Mouse (Mus musculus): ENCODE results near the gene Btbd7. TPM values are rescaled to one million over a fixed set of nuclear protein-coding genes. Genes with fewer than 3 reads are reported as not detected.
A peak's percentile ranks its signal among the peaks of the same experiment; 100 is the strongest.

The Btbd7 gene
- polyA plus RNA-seq (2012; fragmentation: generic; extraction: Trizol): 7.3 TPM
- long read RNA-seq, experiment 1, partial matches to known transcripts: 0 of 4 reads
- long read RNA-seq, experiment 1, other reads (novel, unspliced or antisense): 3 of 4 reads
- long read RNA-seq, experiment 2, partial matches to known transcripts: 8 of 8 reads
- long read RNA-seq, experiment 2, other reads (novel, unspliced or antisense): 0 of 8 reads

DNA sequence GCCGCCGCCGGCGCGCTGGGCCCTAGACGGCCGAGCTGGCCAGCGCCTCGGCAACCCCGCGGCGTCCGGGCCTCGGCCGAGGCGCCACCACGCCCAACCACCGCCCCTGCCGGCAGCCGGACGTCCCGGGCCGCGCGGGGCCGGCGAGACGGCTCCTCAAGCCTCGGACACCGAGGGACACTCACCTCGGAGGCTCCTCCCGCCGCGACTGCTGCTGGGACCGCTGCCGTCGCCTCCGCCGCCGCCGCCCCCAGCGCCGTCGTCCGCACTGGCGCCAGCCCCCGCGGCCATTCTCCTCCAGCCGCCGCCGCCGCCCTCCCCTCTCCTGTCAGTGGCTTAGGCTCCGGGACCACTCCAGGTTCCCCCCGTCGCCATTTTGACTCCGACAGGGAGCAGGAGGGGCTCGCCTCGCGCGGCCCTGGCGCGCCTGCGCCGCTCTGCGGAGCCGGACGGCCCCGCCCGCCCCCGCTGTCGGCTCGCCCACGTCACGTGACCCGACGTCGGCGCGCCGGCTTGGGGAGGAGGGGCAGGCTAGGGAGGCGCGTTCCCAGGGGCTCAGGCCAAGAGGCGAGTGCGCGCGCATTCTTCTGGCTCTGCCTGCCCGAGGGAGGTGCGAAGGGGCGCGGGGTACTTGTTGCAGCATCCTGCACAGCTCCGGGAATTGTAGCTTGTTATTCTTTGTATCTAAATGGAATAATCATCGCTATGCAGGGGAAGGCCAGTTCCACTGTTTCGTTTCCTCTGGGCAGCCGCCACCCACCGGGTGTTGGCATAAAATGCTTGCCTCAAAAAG is at the start of gene Btbd7:
TSS of gene Btbd7 (minus strand) at position 441 of the 793 bp plus-strand sequence.
- Histone ChIP-seq H3K4me3 (ENCODE audit: insufficient read depth, poor library complexity, severe bottlenecking) (peak within 1 kb of the TSS; percentile 79), H3K36me3 (ENCODE audit: control insufficient read depth, insufficient read depth) (no peaks in the 10 kb centered on the region), H3K27me3 (ENCODE audit: control insufficient read depth, insufficient read depth, insufficient read length) (no peaks in the 10 kb centered on the region), H3K79me2 (ENCODE audit: control insufficient read depth, insufficient read depth) (peaks cover 50% of the 10 kb centered on the region), H3K79me3 (ENCODE audit: low read depth) (peaks cover 43% of the 10 kb centered on the region), H3ac (ENCODE audit: control insufficient read depth, insufficient read length, low read depth) (peak within 1 kb of the TSS; percentile 86)
- TF ChIP-seq USF1 (IDR thresholded peaks at IDR 0.05; ENCODE audit: low read depth): peak; percentile 80
- TF ChIP-seq CEBPB (IDR thresholded peaks at IDR 0.05; ENCODE audit: low read depth): no peak
- peak; percentile 64 for TF ChIP-seq MAX (IDR thresholded peaks at IDR 0.05)
- TF ChIP-seq CTCF (IDR thresholded peaks at IDR 0.05; ENCODE audit: control insufficient read depth, insufficient read depth, insufficient read length): no peak
- no peak for TF ChIP-seq MYOG (IDR thresholded peaks at IDR 0.05; ENCODE audit: control insufficient read depth, extremely low read depth, insufficient read length)

DNA sequence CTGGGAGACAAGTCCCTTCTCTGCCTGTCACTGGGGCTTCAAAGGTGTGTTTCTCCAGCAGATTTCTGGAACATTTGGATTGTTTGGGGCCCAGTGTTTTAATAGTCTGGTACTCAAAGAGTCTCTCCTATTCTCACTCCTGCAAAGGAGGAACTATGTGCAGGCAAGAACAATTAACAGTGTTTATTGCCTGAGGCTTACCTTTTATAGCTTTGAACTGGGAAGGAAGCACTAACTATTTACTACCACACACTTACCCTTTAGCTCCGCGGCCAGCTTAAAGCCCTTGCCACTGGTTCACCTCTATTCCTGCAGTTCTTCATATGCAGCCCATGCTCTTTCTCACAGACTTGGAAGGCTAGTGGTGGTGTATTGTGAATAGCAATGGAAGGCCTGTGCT is 37.8 kb upstream of the Btbd7 start:
- Histone ChIP-seq H3K79me3 (ENCODE audit: low read depth) (no peaks in the 10 kb centered on the region), H3K27me3 (ENCODE audit: control insufficient read depth, insufficient read depth, insufficient read length) (no peaks in the 10 kb centered on the region), H3K79me2 (ENCODE audit: control insufficient read depth, insufficient read depth) (no peaks in the 10 kb centered on the region), H3K4me3 (ENCODE audit: insufficient read depth, poor library complexity, severe bottlenecking) (no peak overlapping the region), H3K36me3 (ENCODE audit: control insufficient read depth, insufficient read depth) (no peaks in the 10 kb centered on the region), H3ac (ENCODE audit: control insufficient read depth, insufficient read length, low read depth) (no peak overlapping the region)
- no peak for TF ChIP-seq USF1 (IDR thresholded peaks at IDR 0.05; ENCODE audit: low read depth)
- TF ChIP-seq MYOD1 (IDR thresholded peaks at IDR 0.05; ENCODE audit: control insufficient read depth, insufficient read length, low read depth): no peak
- no peak for TF ChIP-seq MYOG (IDR thresholded peaks at IDR 0.05; ENCODE audit: control insufficient read depth, extremely low read depth, insufficient read length)
- TF ChIP-seq CEBPB (IDR thresholded peaks at IDR 0.05; ENCODE audit: low read depth): no peak
- TF ChIP-seq FOSL1 (IDR thresholded peaks at IDR 0.05; ENCODE audit: insufficient read depth, low read length, poor library complexity, severe bottlenecking): no peak
- TF ChIP-seq MAX (IDR thresholded peaks at IDR 0.05): no peak
- TF ChIP-seq CTCF (IDR thresholded peaks at IDR 0.05; ENCODE audit: control insufficient read depth, insufficient read depth, insufficient read length): no peak

- TF ChIP-seq USF1 (IDR thresholded peaks at IDR 0.05; ENCODE audit: low read depth) (no peak), FOSL1 (IDR thresholded peaks at IDR 0.05; ENCODE audit: insufficient read depth, low read length, poor library complexity, severe bottlenecking) (no peak), MYOG (IDR thresholded peaks at IDR 0.05; ENCODE audit: control insufficient read depth, extremely low read depth, insufficient read length) (no peak), MAX (IDR thresholded peaks at IDR 0.05) (no peak), MYOD1 (IDR thresholded peaks at IDR 0.05; ENCODE audit: control insufficient read depth, insufficient read length, low read depth) (no peak), CTCF (IDR thresholded peaks at IDR 0.05; ENCODE audit: control insufficient read depth, insufficient read depth, insufficient read length) (no peak), CEBPB (IDR thresholded peaks at IDR 0.05; ENCODE audit: low read depth) (no peak)
- Histone ChIP-seq H3K4me3 (ENCODE audit: insufficient read depth, poor library complexity, severe bottlenecking) (no peak overlapping the region), H3K27me3 (ENCODE audit: control insufficient read depth, insufficient read depth, insufficient read length) (peaks cover 6% of the 10 kb centered on the region)
Observed at GRCm38 (mm10) chr12:102908191-102908590, 29.9 kb upstream of the Btbd7 start.

GRCm38 (mm10) chr12:102899091-102899490 is 20.8 kb upstream of the Btbd7 start, which contains the start of gene Cox8c:
Cox8c (plus strand) TSS chr12:102899316.
- Histone ChIP-seq H3ac (ENCODE audit: control insufficient read depth, insufficient read length, low read depth) (no peak within 1 kb of the TSS), H3K36me3 (ENCODE audit: control insufficient read depth, insufficient read depth) (no peaks in the 10 kb centered on the region), H3K27me3 (ENCODE audit: control insufficient read depth, insufficient read depth, insufficient read length) (peaks cover 22% of the 10 kb centered on the region), H3K79me2 (ENCODE audit: control insufficient read depth, insufficient read depth) (no peaks in the 10 kb centered on the region), H3K79me3 (ENCODE audit: low read depth) (no peaks in the 10 kb centered on the region), H3K4me3 (ENCODE audit: insufficient read depth, poor library complexity, severe bottlenecking) (no peak within 1 kb of the TSS)
- no peak for TF ChIP-seq CEBPB (IDR thresholded peaks at IDR 0.05; ENCODE audit: low read depth)
- TF ChIP-seq USF1 (IDR thresholded peaks at IDR 0.05; ENCODE audit: low read depth): no peak
- TF ChIP-seq CTCF (IDR thresholded peaks at IDR 0.05; ENCODE audit: control insufficient read depth, insufficient read depth, insufficient read length): no peak
- TF ChIP-seq MAX (IDR thresholded peaks at IDR 0.05): no peak
- TF ChIP-seq FOSL1 (IDR thresholded peaks at IDR 0.05; ENCODE audit: insufficient read depth, low read length, poor library complexity, severe bottlenecking): no peak
- TF ChIP-seq MYOG (IDR thresholded peaks at IDR 0.05; ENCODE audit: control insufficient read depth, extremely low read depth, insufficient read length): no peak
- no peak for TF ChIP-seq MYOD1 (IDR thresholded peaks at IDR 0.05; ENCODE audit: control insufficient read depth, insufficient read length, low read depth)

More at GRCm38 (mm10) chr12:102908191-102908590, 29.9 kb upstream of the Btbd7 start:
- no peaks in the 10 kb centered on the region for H3K79me2 ChIP-seq (ENCODE audit: control insufficient read depth, insufficient read depth)
- H3K79me3 ChIP-seq (ENCODE audit: low read depth): no peaks in the 10 kb centered on the region
- H3K36me3 ChIP-seq (ENCODE audit: control insufficient read depth, insufficient read depth): no peaks in the 10 kb centered on the region
- H3ac ChIP-seq (ENCODE audit: control insufficient read depth, insufficient read length, low read depth): no peak overlapping the region

DNA sequence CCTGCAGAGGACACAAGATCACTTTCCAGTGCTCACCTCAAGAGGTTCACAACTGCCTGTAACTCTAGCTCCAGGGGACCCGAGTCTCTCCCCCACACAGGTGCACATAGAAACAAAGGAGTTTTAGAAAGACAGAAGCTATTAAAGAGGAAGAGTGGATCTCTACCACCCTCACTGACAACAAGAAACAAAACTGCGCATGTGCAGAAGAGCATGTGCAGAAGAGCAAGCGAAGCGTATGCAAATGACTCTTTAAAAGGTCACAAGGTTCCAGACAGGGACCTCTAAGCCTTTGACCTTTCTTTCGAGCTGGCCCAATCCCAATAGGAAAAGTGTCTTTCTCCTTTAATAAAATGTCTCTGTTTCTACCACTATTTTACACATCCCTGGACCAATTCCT is 10.3 kb upstream of the Btbd7 start:
- TF ChIP-seq MAX (IDR thresholded peaks at IDR 0.05): no peak
- TF ChIP-seq CEBPB (IDR thresholded peaks at IDR 0.05; ENCODE audit: low read depth): no peak
- no peak for TF ChIP-seq USF1 (IDR thresholded peaks at IDR 0.05; ENCODE audit: low read depth)
- no peak for TF ChIP-seq CTCF (IDR thresholded peaks at IDR 0.05; ENCODE audit: control insufficient read depth, insufficient read depth, insufficient read length)
- no peak for TF ChIP-seq FOSL1 (IDR thresholded peaks at IDR 0.05; ENCODE audit: insufficient read depth, low read length, poor library complexity, severe bottlenecking)
- no peak for TF ChIP-seq MYOG (IDR thresholded peaks at IDR 0.05; ENCODE audit: control insufficient read depth, extremely low read depth, insufficient read length)
- no peak for TF ChIP-seq MYOD1 (IDR thresholded peaks at IDR 0.05; ENCODE audit: control insufficient read depth, insufficient read length, low read depth)
- Histone ChIP-seq H3K79me2 (ENCODE audit: control insufficient read depth, insufficient read depth) (no peaks in the 10 kb centered on the region), H3K4me3 (ENCODE audit: insufficient read depth, poor library complexity, severe bottlenecking) (no peak overlapping the region), H3K27me3 (ENCODE audit: control insufficient read depth, insufficient read depth, insufficient read length) (peaks cover 17% of the 10 kb centered on the region), H3K79me3 (ENCODE audit: low read depth) (no peaks in the 10 kb centered on the region), H3ac (ENCODE audit: control insufficient read depth, insufficient read length, low read depth) (no peak overlapping the region), H3K36me3 (ENCODE audit: control insufficient read depth, insufficient read depth) (no peaks in the 10 kb centered on the region)

All from C2C12 (cell line).